11 mouse cellular contexts compared by ENCODE assay signal in genomic region chr2:70261703-70262564, GRCm38 (mm10).
DNase-seq lines count a peak whose midpoint lies in the region; ATAC-seq lines count a peak whose summit lies in the region.
"Had no signal": no experiment of that assay in that cellular context is flagged by ENCODE, and none has a peak within 500 bp of the region (broad histone marks: within the 10 kb centered on the region; RNA-seq: fewer than 3 reads in every experiment).

No protein-coding gene starts in this region.

- H3K4me2 ChIP-seq in kidney, embryonic 14.5 days (replicated peaks; ENCODE audit: low read depth, low read length): no peak overlapping the region
- H3K4me2 ChIP-seq in embryonic facial prominence, embryonic 12.5 days (replicated peaks): peak overlapping the region; percentile 11; the same call in 1 of the 2 replicates

- no peaks in the 10 kb centered on the region for H3K9me3 ChIP-seq in kidney, embryonic 14.5 days (ENCODE audit: control insufficient read depth, low read length)
- H3K9me3 ChIP-seq in embryonic facial prominence, embryonic 12.5 days: no peaks in the 10 kb centered on the region
- no peaks in the 10 kb centered on the region for H3K9me3 ChIP-seq in midbrain, embryonic 10.5 days (replicated peaks)
- H3K9me3 ChIP-seq: megakaryocyte, embryonic 14.5 days had no signal

- 65% methylated on average over 8 of the region's 8 CpGs for WGBS in kidney, embryonic 14.5 days
- WGBS in embryonic facial prominence, embryonic 12.5 days: 64% methylated on average over 8 of the region's 8 CpGs
- WGBS in midbrain, embryonic 10.5 days: 80% methylated on average over 8 of the region's 8 CpGs

- peaks cover 7% of the 10 kb centered on the region for H3K4me1 ChIP-seq in kidney, embryonic 14.5 days (ENCODE audit: control insufficient read depth, insufficient read depth, low read length)
- peaks cover 20% of the 10 kb centered on the region for H3K4me1 ChIP-seq in embryonic facial prominence, embryonic 12.5 days
- H3K4me1 ChIP-seq in midbrain, embryonic 10.5 days: peaks cover 38% of the 10 kb centered on the region
- H3K4me1 ChIP-seq: megakaryocyte, embryonic 14.5 days had no signal

- H3K9ac ChIP-seq in kidney, embryonic 14.5 days (ENCODE audit: low read depth, low read length): no peak overlapping the region
- no peak overlapping the region for H3K9ac ChIP-seq in embryonic facial prominence, embryonic 12.5 days

- peak; percentile 35; the same call in 1 of the 2 replicates for ATAC-seq in kidney, embryonic 14.5 days (ENCODE audit: low FRiP score, low TSS enrichment)
- peak; percentile 22; the same call in 1 of the 2 replicates for ATAC-seq in embryonic facial prominence, embryonic 12.5 days (ENCODE audit: insufficient number of reproducible peaks, insufficient read depth, low FRiP score, low TSS enrichment)
- ATAC-seq in erythroid progenitor cell, adult 5-6 weeks (replicated peaks; ENCODE audit: low FRiP score, poor library complexity, severe bottlenecking): no peak
- ATAC-seq: Patski had no signal

- no peaks in the 10 kb centered on the region for H3K27me3 ChIP-seq in kidney, embryonic 14.5 days (ENCODE audit: control insufficient read depth, insufficient read depth, low read length)
- H3K27me3 ChIP-seq in embryonic facial prominence, embryonic 12.5 days: no peaks in the 10 kb centered on the region
- no peaks in the 10 kb centered on the region for H3K27me3 ChIP-seq in midbrain, embryonic 10.5 days (ENCODE audit: low read depth, poor library complexity, severe bottlenecking)
- H3K27me3 ChIP-seq: Patski had no signal

- no peaks in the 10 kb centered on the region for H3K36me3 ChIP-seq in kidney, embryonic 14.5 days (ENCODE audit: control insufficient read depth, insufficient read depth, low read length)
- H3K36me3 ChIP-seq in embryonic facial prominence, embryonic 12.5 days: no peaks in the 10 kb centered on the region
- no peaks in the 10 kb centered on the region for H3K36me3 ChIP-seq in midbrain, embryonic 10.5 days

- no peak overlapping the region for H3K4me3 ChIP-seq in kidney, embryonic 14.5 days (ENCODE audit: low read length)
- H3K4me3 ChIP-seq in embryonic facial prominence, embryonic 12.5 days: no peak overlapping the region
- H3K4me3 ChIP-seq in midbrain, embryonic 10.5 days: no peak overlapping the region
- H3K4me3 ChIP-seq: megakaryocyte, embryonic 14.5 days had no signal

- DNase-seq in kidney, adult 8-10 months: no peak
- DNase-seq in R1 (ENCODE audit: low read depth, low spot score): peak; percentile 70
- DNase-seq in midbrain, embryonic 10.5 days (ENCODE audit: low spot score): no peak
- DNase-seq in spleen, postnatal 14 days (ENCODE audit: low spot score in 2 of 2): no peak
- no peak for DNase-seq in spleen, adult 18-20 months
- DNase-seq: cerebellum, adult 18-20 months had no signal

- H3K27ac ChIP-seq in kidney, embryonic 14.5 days (ENCODE audit: low read depth, low read length): no peak overlapping the region
- H3K27ac ChIP-seq in embryonic facial prominence, embryonic 12.5 days: peak overlapping the region; percentile 63; the same call in 1 of the 2 replicates
- H3K27ac ChIP-seq in midbrain, embryonic 10.5 days (replicated peaks): peak overlapping the region; percentile 42; the same call in 1 of the 2 replicates
